Mouse (Mus musculus) heart, postnatal 0 days (tissue): ENCODE results near the gene Incenp. TPM values are rescaled to one million over a fixed set of nuclear protein-coding genes. Genes with fewer than 3 reads are reported as not detected.

ENCODE experiments used
- ATAC-seq: fragments of 200-750 bp; cut with Nextera tagmentation; 2 replicates; pipeline ENCODE4 v1.8.0; 2017; ENCODE audit warnings: low read depth, moderate number of reproducible peaks, moderate library complexity; ENCODE audit not compliant: insufficient read depth
- DNase-seq: peaks from one replicate; pipeline ENCODE4 v3.0.0-alpha.2; 2016; ENCODE audit warnings: low spot score
- H3K27ac ChIP-seq: fragments of 300-500 bp; sonication (generic); 2 replicates; pipeline ENCODE4 v1.5.1; 2014; ENCODE audit warnings: low read depth, mild to moderate bottlenecking
- H3K27me3 ChIP-seq: fragments of 300-500 bp; sonication (generic); 2 replicates; pipeline ENCODE4 v1.6.1; 2014; ENCODE audit warnings: low read length, mixed read lengths; ENCODE audit not compliant: control insufficient read depth, insufficient read depth
- H3K36me3 ChIP-seq: fragments of 300-500 bp; sonication (generic); replicated peaks from 2 replicates; pipeline ENCODE4 v1.6.1; 2014; ENCODE audit warnings: low read length, mixed read lengths; ENCODE audit not compliant: control insufficient read depth, insufficient read depth
- H3K4me1 ChIP-seq: fragments of 300-500 bp; sonication (generic); 2 replicates; pipeline ENCODE4 v1.6.1; 2014; ENCODE audit warnings: antibody characterized with exemption; ENCODE audit not compliant: control insufficient read depth, insufficient read depth
- H3K4me2 ChIP-seq: fragments of 300-500 bp; sonication (generic); 2 replicates; pipeline ENCODE4 v1.6.1; 2014; ENCODE audit warnings: low read depth, mild to moderate bottlenecking, low read length, moderate library complexity
- H3K4me3 ChIP-seq: fragments of 300-500 bp; sonication (generic); 2 replicates; pipeline ENCODE4 v1.5.1; 2014; ENCODE audit warnings: low read depth, low read length
- H3K9ac ChIP-seq: fragments of 300-500 bp; sonication (generic); replicated peaks from 2 replicates; pipeline ENCODE4 v1.6.1; 2014; ENCODE audit warnings: low read depth, low read length, mixed read lengths
- H3K9me3 ChIP-seq: fragments of 300-500 bp; sonication (generic); replicated peaks from 2 replicates; pipeline ENCODE4 v1.6.1; 2016; ENCODE audit warnings: low read length; ENCODE audit not compliant: control insufficient read depth
- CTCF ChIP-seq: IDR thresholded peaks from 2 replicates; pipeline ENCODE4 v1.5.1; 2016; ENCODE audit warnings: antibody characterized with exemption, control low read depth, low read depth
- EP300 ChIP-seq: IDR thresholded peaks from 2 replicates; pipeline ENCODE4 v1.6.1; 2016; ENCODE audit warnings: antibody characterized with exemption, low read depth
- WGBS: fragments of 180-500 bp; shearing (Covaris S2); extraction: QIAGEN DNeasy Blood & Tissue Kit; methylation state at CpG from one replicate; pipeline ENCODE4 v1.1.7; 2014; 5-methylcytosine and 5-hydroxymethylcytosine counted together
- polyA plus RNA-seq: library from polyadenylated mRNA; unstranded; fragments of >200 nt; fragmentation: Nextera tagmentation; extraction: Ambion mirVana; gene quantifications from 2 replicates; pipeline ENCODE4 v1.2.1, GENCODE M21; 2015
- total RNA-seq: library from RNA; depleted of rRNA; stranded (reverse); fragments of >200 nt; gene quantifications from 2 replicates; pipeline ENCODE4 v1.2.3, GENCODE M21; 2014; ENCODE audit warnings: low replicate concordance

The Incenp gene
- total and polyA plus RNA-seq, 2 experiments from 2014 or later, result 14.6 to 16.1 TPM

DNA sequence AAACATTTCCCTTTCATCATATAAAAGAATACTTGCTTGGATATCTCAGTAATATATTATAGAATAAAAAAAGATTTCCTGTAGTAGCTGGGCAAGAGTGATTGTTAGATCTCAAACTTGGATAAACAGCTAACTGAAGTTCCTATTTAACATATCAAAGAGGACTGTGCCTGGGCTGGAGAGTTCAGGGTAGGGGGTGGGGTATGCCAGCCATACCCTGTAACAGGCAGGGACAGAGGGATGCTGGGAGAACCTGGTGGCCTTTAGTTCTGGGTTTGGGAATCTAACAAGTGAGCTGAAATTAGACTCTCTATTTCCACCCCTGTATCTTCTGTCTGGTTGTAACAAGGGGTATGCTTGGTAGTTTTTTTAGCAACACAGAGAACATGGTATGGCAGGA lies 23.7 kb upstream of the Incenp start:
- no peak overlapping the region for H3K4me3 ChIP-seq
- H3K9ac ChIP-seq, result no peak overlapping the region
- peaks cover 6% of the 10 kb centered on the region; the same call in 1 of the 2 replicates for H3K4me1 ChIP-seq
- ATAC-seq (no peak), DNase-seq (no peak)
- no peaks in the 10 kb centered on the region for H3K27me3 ChIP-seq
- no peak overlapping the region for H3K4me2 ChIP-seq
- H3K27ac ChIP-seq, result no peak overlapping the region
- H3K9me3 ChIP-seq, result no peaks in the 10 kb centered on the region
- no peak for TF ChIP-seq EP300
- no peak for TF ChIP-seq CTCF
- H3K36me3 ChIP-seq, result no peaks in the 10 kb centered on the region

DNA sequence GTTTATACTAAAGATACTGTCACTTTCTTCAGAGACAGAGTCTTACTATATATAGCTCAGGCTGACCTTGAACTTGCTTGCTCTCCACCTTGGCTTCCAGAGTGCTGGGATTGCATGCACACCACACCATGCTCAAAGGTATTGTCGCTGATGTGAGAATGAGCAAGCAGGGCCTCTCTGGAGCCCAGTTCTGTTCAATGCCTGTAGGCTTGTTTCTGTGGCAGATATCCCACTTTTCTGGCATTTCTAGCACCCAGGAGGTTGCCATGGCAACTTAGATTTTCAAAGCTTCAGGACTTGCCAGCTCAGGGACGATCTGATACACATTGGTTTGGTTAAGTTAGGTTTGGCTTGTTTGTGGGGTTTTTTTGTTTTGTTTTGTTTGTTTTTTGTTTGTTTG lies 22.9 kb upstream of the Incenp start:
- Histone ChIP-seq H3K4me3 (no peak overlapping the region), H3K27ac (no peak overlapping the region), H3K36me3 (no peaks in the 10 kb centered on the region), H3K4me1 (peaks cover 6% of the 10 kb centered on the region; the same call in 1 of the 2 replicates), H3K9ac (no peak overlapping the region), H3K9me3 (no peaks in the 10 kb centered on the region), H3K4me2 (no peak overlapping the region), H3K27me3 (no peaks in the 10 kb centered on the region)
- DNase-seq (no peak), ATAC-seq (no peak)
- no peak for TF ChIP-seq CTCF
- TF ChIP-seq EP300, result no peak
- WGBS, result 44% methylated on average over 2 of the region's 2 CpGs

DNA sequence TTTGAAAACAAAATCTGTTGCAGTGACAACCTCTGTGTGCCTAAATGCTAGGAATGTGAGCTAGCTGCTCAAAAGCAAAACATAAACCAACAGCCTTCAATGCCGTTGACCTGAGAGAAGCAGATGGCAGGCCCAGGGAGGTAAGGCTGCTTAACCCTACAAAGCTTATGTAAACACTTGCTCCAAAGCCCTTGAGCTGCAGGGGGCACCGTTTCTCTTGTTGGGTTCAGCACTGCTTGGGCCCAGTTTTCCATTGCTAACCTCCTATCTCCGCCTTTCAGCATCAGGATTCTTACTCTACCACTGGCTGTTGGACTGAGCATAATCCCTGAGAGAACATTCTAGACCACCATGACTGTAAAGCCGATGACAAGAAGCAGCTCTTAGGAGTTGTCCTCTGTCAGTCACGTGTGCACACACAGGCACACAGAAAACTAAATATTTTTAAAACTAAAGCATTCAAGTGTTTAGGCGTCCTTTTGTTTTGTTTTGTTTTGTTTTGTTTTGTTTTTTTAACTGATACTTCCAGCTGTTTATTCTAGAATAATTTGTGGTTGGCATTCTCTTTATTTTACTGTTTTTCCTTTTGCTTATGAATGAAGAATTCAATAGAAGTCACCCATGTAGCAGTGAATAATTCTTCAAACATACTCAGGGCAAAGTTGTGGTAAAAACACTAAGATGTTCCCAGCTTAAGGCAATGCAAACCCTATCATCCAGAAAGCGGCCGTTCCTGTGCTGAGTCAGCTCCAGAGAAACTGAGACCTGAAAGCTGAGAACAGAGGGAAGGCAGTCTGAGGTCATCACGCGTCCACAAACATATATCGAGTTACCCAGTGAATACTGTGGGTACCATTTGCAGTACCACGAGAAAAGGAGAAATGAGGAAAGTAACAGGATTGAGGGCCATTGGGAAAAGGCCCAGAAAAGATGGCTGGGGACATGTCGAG lies 21.8 kb upstream of the Incenp start:
- H3K9me3 ChIP-seq, result no peaks in the 10 kb centered on the region
- DNase-seq (peak; percentile 43), ATAC-seq (peak; percentile 45; the same call in 1 of the 2 replicates)
- peaks cover 6% of the 10 kb centered on the region; the same call in 1 of the 2 replicates for H3K4me1 ChIP-seq
- no peak overlapping the region for H3K4me3 ChIP-seq
- H3K27ac ChIP-seq, result no peak overlapping the region
- no peaks in the 10 kb centered on the region for H3K27me3 ChIP-seq
- H3K36me3 ChIP-seq, result no peaks in the 10 kb centered on the region
- H3K4me2 ChIP-seq, result no peak overlapping the region
- TF ChIP-seq CTCF (peak; percentile 61), EP300 (no peak)
- no peak overlapping the region for H3K9ac ChIP-seq
- WGBS, result 58% methylated on average over 13 of the region's 13 CpGs

DNA sequence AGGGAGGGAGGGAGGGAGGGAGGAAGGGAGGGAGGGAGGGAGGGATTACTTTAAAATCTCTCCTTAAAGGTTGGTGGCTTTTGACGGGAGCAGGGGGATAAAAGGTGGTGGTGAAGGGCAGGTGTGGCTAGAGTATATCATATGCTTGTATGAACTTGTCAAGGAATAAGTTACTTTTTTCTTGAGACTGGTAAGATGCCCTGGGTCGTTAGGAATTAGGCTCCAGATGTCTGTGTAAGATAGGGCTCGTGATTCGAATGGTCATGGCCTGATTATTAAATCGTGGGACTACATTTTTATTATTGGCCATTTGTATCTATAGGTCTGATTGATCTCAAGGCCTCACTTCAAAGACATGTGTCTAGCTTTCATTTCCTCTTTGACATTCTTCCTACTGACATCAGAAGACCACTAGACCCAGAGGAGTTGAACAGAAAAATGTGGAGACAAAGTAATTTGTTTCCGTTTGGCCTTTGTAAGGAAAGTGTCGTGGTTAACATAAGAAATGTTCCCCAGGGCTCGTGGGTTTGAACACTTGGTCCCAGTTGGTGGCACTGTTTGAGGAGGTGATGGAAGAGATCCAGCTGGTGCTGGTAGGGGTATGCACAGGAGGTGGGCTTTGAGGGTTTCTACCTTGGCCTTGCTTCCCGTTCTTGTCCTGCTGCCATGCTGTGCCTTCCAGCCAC lies 19.0 kb upstream of the Incenp start:
- WGBS, result 52% methylated on average over 9 of the region's 9 CpGs
- no peaks in the 10 kb centered on the region for H3K27me3 ChIP-seq

DNA sequence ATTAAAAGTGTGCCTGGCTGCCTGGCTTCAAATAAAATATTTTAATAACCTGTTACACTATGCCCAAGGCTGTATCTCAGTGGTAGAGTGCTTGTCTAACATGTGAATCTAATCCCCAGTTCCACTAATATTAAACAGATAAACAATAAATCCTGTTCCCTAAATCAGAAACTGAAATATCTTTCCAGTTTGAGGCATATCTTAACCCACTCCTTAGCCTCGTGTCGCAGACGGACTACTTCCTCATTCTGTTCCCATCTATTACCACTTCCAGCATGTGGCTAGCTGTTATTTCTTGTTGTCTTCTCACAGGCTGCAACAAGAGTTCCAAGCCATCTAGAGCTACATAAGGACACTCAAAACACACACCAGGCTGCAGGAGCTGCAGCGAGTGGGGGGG lies 18.4 kb upstream of the Incenp start:
- no peak for ATAC-seq
- WGBS, result 65% methylated on average over 4 of the region's 4 CpGs
- no peak for TF ChIP-seq EP300
- TF ChIP-seq CTCF, result no peak
- Histone ChIP-seq H3K4me3 (no peak overlapping the region), H3K9me3 (no peaks in the 10 kb centered on the region), H3K27ac (no peak overlapping the region), H3K36me3 (no peaks in the 10 kb centered on the region), H3K4me2 (no peak overlapping the region), H3K27me3 (no peaks in the 10 kb centered on the region), H3K4me1 (peaks cover 6% of the 10 kb centered on the region; the same call in 1 of the 2 replicates), H3K9ac (no peak overlapping the region)
- DNase-seq, result no peak

More for the DNA sequence above, 19.0 kb upstream of the Incenp start:
- ATAC-seq, result no peak
- Histone ChIP-seq H3K4me2 (no peak overlapping the region), H3K27ac (no peak overlapping the region), H3K9ac (no peak overlapping the region), H3K4me3 (no peak overlapping the region), H3K9me3 (no peaks in the 10 kb centered on the region), H3K4me1 (peaks cover 6% of the 10 kb centered on the region; the same call in 1 of the 2 replicates), H3K36me3 (no peaks in the 10 kb centered on the region)
- DNase-seq, result no peak
- TF ChIP-seq CTCF (no peak), EP300 (no peak)
